Mouse (Mus musculus) adrenal gland, postnatal 4 days (tissue): ENCODE data around the gene Pip5k1a. TPM values are rescaled to one million over a fixed set of nuclear protein-coding genes. Genes with fewer than 3 reads are reported as not detected.

ENCODE experiments used
- DNase-seq, 2 experiments: peaks; one replicate each; pipeline ENCODE4 v3.0.0; 2021 to 2022; ENCODE audit warnings: low spot score in 2 of 2, mixed read lengths in 2 of 2
- microRNA-seq: library from miRNA; unstranded; fragments of <30 nt; microRNA quantifications from one replicate; pipeline ENCODE4 v1.2.0, GENCODE M21; 2021
- total RNA-seq, 2 experiments: library from RNA; stranded (reverse); gene quantifications; 2 replicates each; pipeline ENCODE4 v1.2.3; 2021

The Pip5k1a gene
- total RNA-seq, 2 experiments from 2014 or later, result 51.6 to 54.5 TPM

- DNase-seq, result no peak
These were observed 96.3 kb downstream of the Pip5k1a start for GRCm38 (mm10) chr3:95010396-95010795.

Small RNA genes within 50 kb of the gene (microRNA-seq; reads per million reads assigned to microRNA genes)
- not detected for gene Mir8099-1

Other genes with a start within 250 kb of the Pip5k1a start
- 100 to 1,000 TPM; 326 to 345 TPM for gene Psmb4, start 220.0 kb downstream of the Pip5k1a start, total RNA-seq
- gene Selenbp1, start 173.9 kb downstream of the Pip5k1a start, total RNA-seq, result 10 to 100 TPM; 50.8 to 55.9 TPM
- gene Rfx5, start 152.9 kb downstream of the Pip5k1a start, total RNA-seq, result 10 to 100 TPM; 35.8 to 37.6 TPM
- 10 to 100 TPM; 51.8 to 56.2 TPM for gene Pi4kb, start 132.2 kb downstream of the Pip5k1a start, total RNA-seq
- gene Zfp687, start 91.5 kb downstream of the Pip5k1a start, total RNA-seq, result 10 to 100 TPM; 76.5 to 81.4 TPM
- gene Psmd4, start 64.3 kb downstream of the Pip5k1a start, total RNA-seq, result 100 to 1,000 TPM; 243 to 263 TPM
- gene Vps72, start 4.1 kb upstream of the Pip5k1a start, total RNA-seq, result 10 to 100 TPM; 89.3 to 93.0 TPM
- gene Tmod4, start 17.5 kb upstream of the Pip5k1a start, total RNA-seq, result 1 to 10 TPM; 3.7 to 7.8 TPM
- 10 to 100 TPM; 53.4 to 53.9 TPM for gene Scnm1, start 27.1 kb upstream of the Pip5k1a start, total RNA-seq
- 10 to 100 TPM; 10.7 to 11.5 TPM for gene Lysmd1, start 27.2 kb upstream of the Pip5k1a start, total RNA-seq
- gene Tnfaip8l2, start 35.4 kb upstream of the Pip5k1a start, total RNA-seq, result 1 to 10 TPM; 2.9 to 3.4 TPM
- 10 to 100 TPM; 15.3 to 15.4 TPM for gene Sema6c, start 53.5 kb upstream of the Pip5k1a start, total RNA-seq
- 10 to 100 TPM; 33.0 to 35.0 TPM for gene Gabpb2, start 111.0 kb upstream of the Pip5k1a start, total RNA-seq
- gene Cdc42se1, start 121.8 kb upstream of the Pip5k1a start, total RNA-seq, result 10 to 100 TPM; 82.6 to 93.1 TPM
- 10 to 100 TPM; 18.5 to 26.7 TPM for gene Mllt11, start 125.2 kb upstream of the Pip5k1a start, total RNA-seq
- gene Gm128, start 134.7 kb upstream of the Pip5k1a start, total RNA-seq, result under 1 TPM; 0.17 to 0.25 TPM
- gene Bnipl, start 144.3 kb upstream of the Pip5k1a start, total RNA-seq, result under 1 TPM in 1 of 2 experiments, not detected in 1; 0.90 TPM
- gene Mindy1, start 174.4 kb upstream of the Pip5k1a start, total RNA-seq, result 100 to 1,000 TPM; 127 to 130 TPM
- gene Prune1, start 175.1 kb upstream of the Pip5k1a start, total RNA-seq, result 10 to 100 TPM; 31.6 to 32.7 TPM
- gene Anxa9, start 200.2 kb upstream of the Pip5k1a start, total RNA-seq, result 1 to 10 TPM; 1.1 to 1.3 TPM
- 100 to 1,000 TPM; 145 to 147 TPM for gene Cers2, start 207.9 kb upstream of the Pip5k1a start, total RNA-seq